Comparison of ENCODE assay signal across 11 mouse cellular contexts in genomic region chr6:54299417-54299816, GRCm38 (mm10). TPM values are rescaled to one million over a fixed set of nuclear protein-coding genes. Genes with fewer than 3 reads are reported as not detected.
DNase-seq lines count a peak whose midpoint lies in the region.
"Had no signal": no experiment of that assay in that cellular context is flagged by ENCODE, and none has a peak within 500 bp of the region (broad histone marks: within the 10 kb centered on the region; RNA-seq: fewer than 3 reads in every experiment).

No protein-coding gene starts in this region.

- H3K27ac ChIP-seq in brown adipose tissue, adult 24 weeks (replicated peaks; ENCODE audit: low read depth, low read length): peak overlapping the region; percentile 65
- H3K27ac ChIP-seq: hindbrain, embryonic 15.5 days; neural tube, embryonic 13.5 days had no signal

- H3K4me1 ChIP-seq in brown adipose tissue, adult 24 weeks (ENCODE audit: control insufficient read depth, insufficient read depth, insufficient read length, low read length): peaks cover 4% of the 10 kb centered on the region; the same call in 1 of the 2 replicates
- H3K4me1 ChIP-seq: hindbrain, embryonic 15.5 days had no signal

- DNase-seq in kidney, postnatal 25 days: peak; percentile 47 to 51
- DNase-seq in kidney, adult 8-10 months: no peak
- peak; percentile 49 to 52 for DNase-seq in heart, adult 9 months (ENCODE audit: low spot score in 2 of 2)
- DNase-seq in heart, postnatal 4 days: peak; percentile 64
- DNase-seq in embryo, embryonic 9.5 days (ENCODE audit: extremely low spot score): no peak
- no peak for DNase-seq in spleen, adult 18-20 months
- DNase-seq: liver; right cerebral cortex, postnatal 14 days had no signal

- no peak overlapping the region for H3K4me3 ChIP-seq in brown adipose tissue, adult 24 weeks (ENCODE audit: insufficient read depth, low read depth, low read length)
- H3K4me3 ChIP-seq: hindbrain, embryonic 15.5 days; neural tube, embryonic 13.5 days had no signal

RNA-seq across cellular contexts. Expression of gene Prr15, which starts 26.2 kb away (rescaled TPM):
- polyA plus RNA-seq in brown adipose tissue, adult 24 weeks (2012; ENCODE audit: insufficient read depth, insufficient read length, missing spikeins): not detected in 2 replicates
- 1 to 10 TPM; 6.6 to 7.2 TPM for total RNA-seq in heart, postnatal 4 days (2021)

Comparison
In these comparisons a context has a peak if more than half of its experiments do, and no peak if none do; other contexts are left out.
1. DNase-seq: peak in kidney, postnatal 25 days (2 of 2), heart, adult 9 months (2 of 2) and heart, postnatal 4 days (single experiment); none in kidney, adult 8-10 months (0 of 2), embryo, embryonic 9.5 days (single experiment) and spleen, adult 18-20 months (0 of 2).